7 mouse cellular contexts compared by ENCODE assay signal in the genomic region with DNA sequence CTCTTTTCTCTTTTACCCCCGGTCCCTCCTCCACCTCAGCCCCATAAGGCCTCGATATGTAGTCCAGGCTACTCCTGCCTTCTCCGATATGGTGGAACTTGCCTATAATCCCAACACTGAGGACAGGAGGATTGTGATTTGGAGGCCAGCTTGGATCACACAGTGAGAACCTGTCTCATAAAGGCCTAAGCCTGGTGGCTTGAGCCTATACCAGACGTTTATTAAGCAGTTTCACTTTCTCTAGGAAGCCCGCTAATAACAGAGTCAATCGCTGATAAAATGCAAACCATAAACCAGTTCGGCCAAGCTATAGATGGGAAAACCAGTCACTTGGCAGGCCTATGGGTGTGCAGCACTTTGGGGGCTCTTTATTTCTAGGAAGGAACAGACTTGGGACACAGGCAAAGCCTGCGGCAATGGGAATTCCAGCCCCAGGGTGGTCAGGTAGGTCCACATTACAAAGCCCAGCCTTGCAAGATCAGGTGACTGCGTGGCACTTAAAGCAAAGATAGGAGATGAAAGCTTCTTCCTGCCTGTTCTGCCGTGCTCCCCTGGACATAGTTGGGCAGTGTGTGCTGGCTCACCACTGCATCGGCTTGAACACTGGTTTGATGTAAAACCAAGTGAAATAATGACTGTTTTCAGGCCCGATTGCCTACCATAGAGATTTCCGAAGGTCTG. TPM values are rescaled to one million over a fixed set of nuclear protein-coding genes. Genes with fewer than 3 reads are reported as not detected.
DNase-seq lines count a peak whose midpoint lies in the region; ATAC-seq and TF ChIP-seq lines count a peak whose summit lies in the region.

No protein-coding gene starts in this region.

- peaks cover 4% of the 10 kb centered on the region for H3K36me3 ChIP-seq in spleen, adult 2 months (ENCODE audit: control insufficient read depth, insufficient read depth, low read length)
- H3K36me3 ChIP-seq in erythroblast, embryonic 14.5 days (ENCODE audit: control insufficient read depth) = peaks cover 61% of the 10 kb centered on the region
- H3K36me3 ChIP-seq in limb, embryonic 14.5 days (ENCODE audit: control insufficient read depth, insufficient read depth, low read length) = peaks cover 5% of the 10 kb centered on the region; the same call in 1 of the 2 replicates
- H3K36me3 ChIP-seq in stomach, embryonic 16.5 days (ENCODE audit: control insufficient read depth, insufficient read depth, low read length) = 0 out of 2 replicates have a peak, but pooled peaks cover 4% of the 10 kb centered on the region

- DNase-seq in spleen, adult 2 months (ENCODE audit: low read depth in 1 of 2, low spot score in 2 of 2) = no peak
- no peak for DNase-seq in spleen, postnatal 36 days (ENCODE audit: low spot score in 2 of 2)
- DNase-seq in limb, embryonic 14.5 days (ENCODE audit: low spot score) = no peak
- no peak for DNase-seq in frontal cortex, postnatal 10 days (ENCODE audit: low spot score in 2 of 2)
- no peak for DNase-seq in thymus, postnatal 0 days (ENCODE audit: low spot score)

- TF ChIP-seq CTCF in spleen, adult 2 months (IDR thresholded peaks at IDR 0.05; ENCODE audit: extremely low read depth, insufficient read depth, insufficient read length, insufficient replicate concordance) = no peak

- H3K4me3 ChIP-seq in spleen, adult 2 months (ENCODE audit: extremely low read depth, insufficient read depth, insufficient read length) = peak overlapping the region; percentile 84
- H3K4me3 ChIP-seq in erythroblast, embryonic 14.5 days (replicated peaks) = peak overlapping the region; percentile 91
- H3K4me3 ChIP-seq in limb, embryonic 14.5 days (replicated peaks; ENCODE audit: low read length) = peak overlapping the region; percentile 64
- peak overlapping the region; percentile 94 for H3K4me3 ChIP-seq in stomach, embryonic 16.5 days (replicated peaks; ENCODE audit: low read length)

- H3K4me2 ChIP-seq in limb, embryonic 14.5 days (replicated peaks; ENCODE audit: low read depth, low read length, severe bottlenecking) = peak overlapping the region; percentile 71
- H3K4me2 ChIP-seq in stomach, embryonic 16.5 days (ENCODE audit: low read depth, low read length) = peak overlapping the region; percentile 88

- H3K9ac ChIP-seq in limb, embryonic 14.5 days (ENCODE audit: low read depth, low read length, severe bottlenecking) = peak overlapping the region; percentile 63; the same call in 1 of the 2 replicates
- peak overlapping the region; percentile 86 for H3K9ac ChIP-seq in stomach, embryonic 16.5 days (ENCODE audit: low read length)

- 0 out of 2 replicates have a peak overlapping the region, but pooled peaks have one; percentile 10 for H3K27ac ChIP-seq in spleen, adult 2 months (ENCODE audit: insufficient read depth, low read length)
- H3K27ac ChIP-seq in limb, embryonic 14.5 days (replicated peaks; ENCODE audit: low read depth, low read length) = no peak overlapping the region
- no peak overlapping the region; the same call in 1 of the 2 replicates for H3K27ac ChIP-seq in stomach, embryonic 16.5 days (ENCODE audit: low read length)

- ATAC-seq in limb, embryonic 14.5 days (ENCODE audit: low FRiP score, low read depth) = no peak
- ATAC-seq in stomach, embryonic 16.5 days (ENCODE audit: insufficient read depth, low FRiP score) = no peak

- no peak for TF ChIP-seq POLR2A in spleen, adult 2 months (IDR thresholded peaks at IDR 0.05; ENCODE audit: low read depth, low read length)
- TF ChIP-seq POLR2A in limb, embryonic 14.5 days (IDR thresholded peaks at IDR 0.05; ENCODE audit: borderline replicate concordance, extremely low read depth, insufficient read depth, insufficient read length) = no peak

- no peaks in the 10 kb centered on the region for H3K27me3 ChIP-seq in spleen, adult 2 months (ENCODE audit: control insufficient read depth, insufficient read depth, low read length)
- no peaks in the 10 kb centered on the region for H3K27me3 ChIP-seq in erythroblast, embryonic 14.5 days (ENCODE audit: control insufficient read depth)
- H3K27me3 ChIP-seq in limb, embryonic 14.5 days (ENCODE audit: control insufficient read depth, insufficient read depth, low read length) = no peaks in the 10 kb centered on the region
- H3K27me3 ChIP-seq in stomach, embryonic 16.5 days (ENCODE audit: control insufficient read depth, insufficient read depth, low read length) = no peaks in the 10 kb centered on the region

- WGBS in spleen, adult 2 months = 39% methylated on average over 13 of the region's 13 CpGs
- WGBS in limb, embryonic 14.5 days = 78% methylated on average over 13 of the region's 13 CpGs
- WGBS in stomach, embryonic 16.5 days = 71% methylated on average over 13 of the region's 13 CpGs

- H3K4me1 ChIP-seq in spleen, adult 2 months (ENCODE audit: control insufficient read depth, insufficient read depth, insufficient read length) = no peaks in the 10 kb centered on the region
- peaks cover 49% of the 10 kb centered on the region for H3K4me1 ChIP-seq in erythroblast, embryonic 14.5 days (ENCODE audit: control insufficient read depth)
- H3K4me1 ChIP-seq in limb, embryonic 14.5 days (ENCODE audit: control insufficient read depth, insufficient read depth, low read length) = 0 out of 2 replicates have a peak, but pooled peaks cover 5% of the 10 kb centered on the region
- peaks cover 17% of the 10 kb centered on the region for H3K4me1 ChIP-seq in stomach, embryonic 16.5 days (ENCODE audit: control insufficient read depth, insufficient read depth, low read length)

- peaks cover 3% of the 10 kb centered on the region; the same call in 1 of the 2 replicates for H3K9me3 ChIP-seq in erythroblast, embryonic 14.5 days (ENCODE audit: control insufficient read depth, low read length)
- H3K9me3 ChIP-seq in limb, embryonic 14.5 days (ENCODE audit: control insufficient read depth, low read length) = no peaks in the 10 kb centered on the region
- H3K9me3 ChIP-seq in stomach, embryonic 16.5 days (replicated peaks; ENCODE audit: control insufficient read depth, low read length) = no peaks in the 10 kb centered on the region

RNA-seq across cellular contexts. Expression of a gene that starts 1.0 kb away (rescaled TPM):
- 20.9 and 25.3 TPM in 2 replicates for polyA plus RNA-seq in spleen, adult 2 months (2012; rRNA removed)
- 2.6 and 3.3 TPM in 2 replicates for polyA plus RNA-seq in erythroblast, embryonic 14.5 days (2012)
- 13.5 and 15.0 TPM in 2 replicates for polyA plus RNA-seq in limb, embryonic 14.5 days (2012; rRNA removed)
- polyA plus RNA-seq in limb, embryonic 14.5 days (2014; fragmentation: Nextera tagmentation; extraction: Ambion mirVana) = 10.7 and 11.6 TPM in 2 replicates
- 18.1 and 18.2 TPM in 2 replicates for polyA plus RNA-seq in stomach, embryonic 16.5 days (2015; fragmentation: Nextera tagmentation; extraction: Ambion mirVana)
- 15.6 and 16.2 TPM in 2 replicates for polyA plus RNA-seq in thymus, postnatal 0 days (2015; fragmentation: Nextera tagmentation; extraction: Ambion mirVana)

RNA-seq across cellular contexts. Expression of a gene that starts 22.7 kb away (rescaled TPM):
- polyA plus RNA-seq in spleen, adult 2 months (2012; rRNA removed) = 0.06 and 0.07 TPM in 2 replicates
- polyA plus RNA-seq in erythroblast, embryonic 14.5 days (2012) = 0.01 TPM in 1 of 2 replicates, not detected in the other
- 0.08 and 0.10 TPM in 2 replicates for polyA plus RNA-seq in limb, embryonic 14.5 days (2012; rRNA removed)
- polyA plus RNA-seq in limb, embryonic 14.5 days (2014; fragmentation: Nextera tagmentation; extraction: Ambion mirVana) = 0.03 and 0.08 TPM in 2 replicates
- polyA plus RNA-seq in stomach, embryonic 16.5 days (2015; fragmentation: Nextera tagmentation; extraction: Ambion mirVana) = 0.03 TPM in 1 of 2 replicates, not detected in the other
- polyA plus RNA-seq in thymus, postnatal 0 days (2015; fragmentation: Nextera tagmentation; extraction: Ambion mirVana) = 0.19 and 0.20 TPM in 2 replicates

RNA-seq across cellular contexts. Expression of a gene that starts 49.1 kb away (rescaled TPM):
- polyA plus RNA-seq in spleen, adult 2 months (2012; rRNA removed) = 28.6 and 31.8 TPM in 2 replicates
- polyA plus RNA-seq in erythroblast, embryonic 14.5 days (2012) = 3.7 and 3.8 TPM in 2 replicates
- polyA plus RNA-seq in limb, embryonic 14.5 days (2012; rRNA removed) = 44.9 and 57.9 TPM in 2 replicates
- polyA plus RNA-seq in limb, embryonic 14.5 days (2014; fragmentation: Nextera tagmentation; extraction: Ambion mirVana) = 63.2 and 65.7 TPM in 2 replicates
- 66.6 and 69.3 TPM in 2 replicates for polyA plus RNA-seq in stomach, embryonic 16.5 days (2015; fragmentation: Nextera tagmentation; extraction: Ambion mirVana)
- polyA plus RNA-seq in thymus, postnatal 0 days (2015; fragmentation: Nextera tagmentation; extraction: Ambion mirVana) = 87.2 and 88.5 TPM in 2 replicates

RNA-seq across cellular contexts. Expression of a gene that starts 51.6 kb away (rescaled TPM):
- 0.75 and 0.84 TPM in 2 replicates for polyA plus RNA-seq in spleen, adult 2 months (2012; rRNA removed)
- polyA plus RNA-seq in erythroblast, embryonic 14.5 days (2012) = not detected in 2 replicates
- polyA plus RNA-seq in limb, embryonic 14.5 days (2012; rRNA removed) = 4.1 and 4.6 TPM in 2 replicates
- 3.3 and 3.7 TPM in 2 replicates for polyA plus RNA-seq in limb, embryonic 14.5 days (2014; fragmentation: Nextera tagmentation; extraction: Ambion mirVana)
- 0.37 and 2.6 TPM in 2 replicates for polyA plus RNA-seq in stomach, embryonic 16.5 days (2015; fragmentation: Nextera tagmentation; extraction: Ambion mirVana)
- 0.27 and 0.55 TPM in 2 replicates for polyA plus RNA-seq in thymus, postnatal 0 days (2015; fragmentation: Nextera tagmentation; extraction: Ambion mirVana)
